Mouse (Mus musculus) hindbrain, embryonic 11.5 days (tissue): ENCODE measurements around the gene Tmem156. TPM values are rescaled to one million over a fixed set of nuclear protein-coding genes. Genes with fewer than 3 reads are reported as not detected.

Experiments used
- ATAC-seq: fragments of 200-750 bp; cut with Nextera tagmentation; 2 replicates; pipeline ENCODE4 v1.8.0; 2017; ENCODE audit warnings: mild to moderate bottlenecking, moderate TSS enrichment, moderate library complexity; ENCODE audit not compliant: low FRiP score
- DNase-seq: peaks from one replicate; pipeline ENCODE4 v3.0.0-alpha.2; 2015; ENCODE audit warnings: low spot score
- H3K27ac ChIP-seq: fragments of 300-500 bp; sonication (generic); 2 replicates; pipeline ENCODE4 v1.5.1; 2014; ENCODE audit warnings: mild to moderate bottlenecking, low read depth, low read length
- H3K27me3 ChIP-seq: fragments of 300-500 bp; sonication (generic); 2 replicates; pipeline ENCODE4 v1.6.1; 2014; ENCODE audit warnings: mild to moderate bottlenecking, low read length, moderate library complexity, mixed read lengths; ENCODE audit not compliant: control insufficient read depth, insufficient read depth
- H3K36me3 ChIP-seq: fragments of 300-500 bp; sonication (generic); 2 replicates; pipeline ENCODE4 v1.6.1; 2014; ENCODE audit warnings: mild to moderate bottlenecking, low read length, moderate library complexity, mixed read lengths; ENCODE audit not compliant: control insufficient read depth, insufficient read depth
- H3K4me1 ChIP-seq: fragments of 300-500 bp; sonication (generic); replicated peaks from 2 replicates; pipeline ENCODE4 v1.6.1; 2014; ENCODE audit warnings: low read length, mixed read lengths; ENCODE audit not compliant: control insufficient read depth, insufficient read depth
- H3K4me2 ChIP-seq: fragments of 300-500 bp; sonication (generic); replicated peaks from 2 replicates; pipeline ENCODE4 v1.6.1; 2014; ENCODE audit warnings: mild to moderate bottlenecking, low read depth, low read length
- H3K4me3 ChIP-seq: fragments of 300-500 bp; sonication (generic); 2 replicates; pipeline ENCODE4 v1.5.1; 2014; ENCODE audit warnings: low read depth, low read length
- H3K9ac ChIP-seq: fragments of 300-500 bp; sonication (generic); 2 replicates; pipeline ENCODE4 v1.6.1; 2014; ENCODE audit warnings: low read depth, low read length
- H3K9me3 ChIP-seq: fragments of 300-500 bp; sonication (generic); 2 replicates; pipeline ENCODE4 v1.6.1; 2016; ENCODE audit warnings: low read length; ENCODE audit not compliant: control insufficient read depth
- WGBS: fragments of 180-500 bp; shearing (Covaris S2); extraction: QIAGEN DNeasy Blood & Tissue Kit; methylation state at CpG from one replicate; pipeline ENCODE4 v1.1.7; 2014; 5-methylcytosine and 5-hydroxymethylcytosine counted together
- polyA plus RNA-seq: library from polyadenylated mRNA; unstranded; fragments of >200 nt; fragmentation: Nextera tagmentation; extraction: Ambion mirVana; gene quantifications from 2 replicates; pipeline ENCODE4 v1.2.1, GENCODE M21; 2014

Tmem156 gene
- polyA plus RNA-seq, 1 experiment from 2014 or later = 0.22 TPM

DNA sequence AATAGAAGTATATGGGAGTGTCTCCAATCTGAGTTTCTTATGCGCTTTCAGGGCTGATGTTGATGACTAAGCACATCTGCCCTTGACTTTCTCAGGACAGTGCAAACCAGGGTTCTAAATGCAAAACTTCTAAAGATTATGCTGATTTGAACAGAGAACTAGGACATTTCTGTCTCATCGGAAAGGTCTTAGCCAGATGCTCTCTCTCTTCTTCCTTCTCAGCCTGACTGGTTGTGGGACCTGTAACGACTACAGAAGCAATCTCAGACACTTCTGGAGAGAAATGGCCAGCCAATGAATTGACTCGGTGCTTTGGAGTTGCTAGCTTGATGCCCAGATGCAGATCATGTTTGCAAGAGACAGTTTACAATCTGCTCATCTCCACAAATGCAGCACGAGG is 42.1 kb downstream of the Tmem156 start:
- Histone ChIP-seq H3K4me2 (no peak overlapping the region), H3K36me3 (no peaks in the 10 kb centered on the region), H3K9me3 (no peaks in the 10 kb centered on the region), H3K27ac (no peak overlapping the region), H3K9ac (no peak overlapping the region), H3K4me1 (no peaks in the 10 kb centered on the region), H3K27me3 (no peaks in the 10 kb centered on the region), H3K4me3 (no peak overlapping the region)
- 79% methylated on average over 5 of the region's 5 CpGs for WGBS
- ATAC-seq = no peak
- DNase-seq = no peak

DNA sequence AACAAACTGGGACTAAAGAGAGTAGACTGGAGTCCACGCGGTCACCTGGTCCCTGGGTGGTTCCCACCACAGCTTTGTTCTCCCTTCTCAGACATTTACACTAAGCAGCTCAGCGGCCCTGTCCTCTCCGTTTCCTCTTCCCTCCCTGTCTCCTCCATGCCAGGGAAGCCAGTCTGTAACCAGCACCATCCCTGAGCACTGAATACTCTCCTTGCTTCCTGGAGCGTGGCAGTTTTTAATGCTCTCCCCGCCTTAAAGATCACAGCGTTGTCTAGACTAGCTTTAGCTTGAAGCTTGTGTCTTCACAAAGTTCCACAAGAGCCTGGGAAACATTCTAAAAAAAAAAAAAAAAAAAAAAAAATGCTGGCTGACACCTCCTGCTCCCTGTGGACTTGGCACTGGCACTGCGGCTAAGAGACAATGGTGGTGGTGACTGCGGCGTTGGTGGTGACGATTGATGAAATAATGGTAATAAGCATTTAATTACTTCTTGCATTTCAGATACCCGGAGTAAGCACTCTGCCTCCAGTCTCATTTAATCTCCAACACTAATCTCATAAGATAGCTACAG is 44.6 kb downstream of the Tmem156 start:
- Histone ChIP-seq H3K9me3 (no peaks in the 10 kb centered on the region), H3K9ac (no peak overlapping the region), H3K27me3 (no peaks in the 10 kb centered on the region), H3K4me3 (no peak overlapping the region), H3K4me1 (no peaks in the 10 kb centered on the region), H3K27ac (no peak overlapping the region), H3K4me2 (no peak overlapping the region), H3K36me3 (no peaks in the 10 kb centered on the region)
- ATAC-seq (no peak), DNase-seq (no peak)
- 68% methylated on average over 12 of the region's 12 CpGs for WGBS

DNA sequence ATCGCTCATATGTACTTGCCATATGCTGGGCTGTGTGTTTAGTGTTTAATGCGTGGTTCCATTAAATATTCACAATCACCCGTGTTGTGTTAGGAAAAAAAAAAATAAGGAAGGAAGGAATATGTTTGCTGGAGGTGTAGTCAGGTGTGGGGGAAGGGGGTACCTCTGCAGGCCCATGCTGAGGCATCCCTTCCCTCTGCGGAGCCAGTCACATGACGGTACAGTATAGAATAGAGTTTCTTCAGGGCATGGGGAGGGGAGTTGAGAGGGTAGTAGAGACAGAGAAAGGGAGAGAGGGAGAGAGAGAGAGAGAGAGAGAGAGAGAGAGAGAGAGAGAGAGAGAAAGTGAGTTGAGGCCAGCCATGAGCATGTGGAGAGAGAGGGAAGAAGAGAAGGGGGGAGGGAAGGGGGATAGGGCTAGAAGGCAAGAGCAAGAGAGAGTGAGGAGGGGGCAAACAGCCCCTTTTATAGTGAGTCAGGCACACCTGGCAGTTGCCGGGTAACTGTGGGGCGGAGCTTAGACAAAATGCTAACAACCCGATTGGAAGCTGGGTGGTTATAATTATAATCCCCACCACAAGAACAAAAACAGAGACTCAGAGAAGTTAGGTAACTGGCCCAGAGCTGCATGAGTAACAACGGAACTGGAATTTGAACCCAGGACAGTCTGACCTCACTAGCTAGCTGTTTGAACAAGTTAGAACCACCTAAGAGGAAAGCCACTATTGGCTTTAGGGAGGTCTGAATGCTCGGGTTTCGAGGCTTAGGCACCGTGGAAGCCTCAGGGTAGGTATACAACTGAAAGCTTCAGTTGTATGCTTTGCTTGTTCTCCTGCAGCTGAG is 45.3 kb downstream of the Tmem156 start:
- Histone ChIP-seq H3K36me3 (no peaks in the 10 kb centered on the region), H3K9ac (no peak overlapping the region), H3K4me1 (no peaks in the 10 kb centered on the region), H3K27me3 (no peaks in the 10 kb centered on the region), H3K4me3 (no peak overlapping the region), H3K4me2 (no peak overlapping the region), H3K27ac (no peak overlapping the region), H3K9me3 (no peaks in the 10 kb centered on the region)
- DNase-seq (no peak), ATAC-seq (no peak)
- 70% methylated on average over 12 of the region's 12 CpGs for WGBS

DNA sequence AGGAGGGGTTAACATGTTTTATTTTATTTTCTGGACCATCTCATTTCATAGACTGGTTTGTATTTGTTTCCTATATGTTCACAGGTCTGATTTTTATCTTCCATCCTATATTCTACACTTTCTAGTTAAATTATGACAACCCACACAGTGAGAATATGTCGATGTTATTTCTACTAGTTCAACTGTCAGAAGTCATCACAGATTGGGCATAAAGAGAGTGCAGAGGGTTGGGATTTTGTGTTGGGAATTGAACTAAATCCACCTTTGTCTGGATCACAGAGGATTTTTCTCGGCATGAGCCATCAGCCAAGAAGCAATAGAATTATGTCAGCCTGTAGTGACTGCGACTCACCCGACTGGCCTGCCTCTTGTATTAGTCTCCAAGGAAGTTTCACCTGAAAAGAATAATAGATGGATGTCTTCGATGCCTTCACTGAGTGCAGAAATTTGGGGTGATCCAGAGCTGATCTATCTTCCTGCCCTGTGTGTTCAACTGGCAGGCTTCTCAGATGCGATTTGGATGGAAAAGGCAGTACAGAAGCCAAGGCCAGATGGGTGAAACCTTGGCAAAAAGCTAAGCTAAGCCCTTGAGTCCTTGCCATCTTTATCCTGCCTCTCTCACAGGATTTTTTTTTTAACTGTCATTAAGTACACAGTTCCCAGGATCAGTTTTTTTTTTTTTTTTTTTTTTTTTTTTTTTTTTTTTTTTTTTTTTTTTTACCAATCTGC is 46.1 kb downstream of the Tmem156 start:
- Histone ChIP-seq H3K9ac (no peak overlapping the region), H3K4me3 (no peak overlapping the region), H3K36me3 (no peaks in the 10 kb centered on the region), H3K27ac (no peak overlapping the region), H3K27me3 (no peaks in the 10 kb centered on the region), H3K9me3 (no peaks in the 10 kb centered on the region), H3K4me2 (no peak overlapping the region), H3K4me1 (no peaks in the 10 kb centered on the region)
- no peak for DNase-seq
- ATAC-seq = no peak
- 83% methylated on average over 6 of the region's 6 CpGs for WGBS

DNA sequence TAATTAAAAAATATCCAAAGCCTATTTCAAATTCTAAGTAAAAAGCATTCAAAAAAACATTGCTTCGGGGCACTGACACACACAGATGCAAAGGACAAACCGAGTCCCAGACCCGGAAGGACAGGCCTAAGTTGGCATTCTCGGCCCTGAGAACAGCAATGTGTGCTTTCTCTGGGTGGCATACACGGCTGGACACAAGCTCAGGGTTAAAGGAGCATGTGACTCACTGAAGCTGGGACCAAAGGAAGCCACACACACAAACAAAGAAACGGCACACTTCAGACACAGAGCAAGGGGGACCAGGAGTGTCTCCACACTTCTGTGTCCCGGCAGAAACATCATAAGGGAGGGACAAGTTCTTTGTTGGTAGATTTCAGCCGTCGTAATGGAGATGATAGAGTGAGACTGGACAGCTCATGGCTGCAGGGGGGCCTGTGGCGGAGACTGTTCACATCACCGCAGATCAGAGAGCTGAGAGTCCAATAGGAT is 48.5 kb downstream of the Tmem156 start:
- no peak overlapping the region for H3K4me2 ChIP-seq
- DNase-seq (no peak), ATAC-seq (no peak)

DNA sequence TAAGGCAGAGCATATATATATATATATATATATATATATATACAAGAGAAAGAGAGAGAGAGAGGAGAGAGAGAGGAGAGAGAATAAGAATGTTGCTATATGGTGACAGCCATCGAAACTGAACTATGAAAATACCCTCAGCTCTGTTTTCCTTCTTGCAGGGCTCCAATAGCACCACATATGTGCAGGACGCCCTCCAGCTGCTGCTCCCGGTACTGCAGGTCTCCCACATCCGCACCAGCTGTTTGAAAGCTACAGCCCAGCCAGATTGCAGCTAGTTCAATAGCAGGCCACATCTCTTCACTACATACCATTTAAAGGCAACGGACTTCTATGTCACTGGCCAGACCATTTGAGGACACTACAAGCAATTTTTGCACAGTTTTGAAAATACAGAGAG is 51.5 kb downstream of the Tmem156 start:
- Histone ChIP-seq H3K27ac (no peak overlapping the region), H3K4me2 (no peak overlapping the region), H3K27me3 (no peaks in the 10 kb centered on the region), H3K9me3 (no peaks in the 10 kb centered on the region), H3K9ac (no peak overlapping the region), H3K4me3 (no peak overlapping the region), H3K4me1 (no peaks in the 10 kb centered on the region), H3K36me3 (no peaks in the 10 kb centered on the region)
- ATAC-seq (no peak), DNase-seq (no peak)
- WGBS = 61% methylated on average over 5 of the region's 5 CpGs

More for the DNA sequence above, 48.5 kb downstream of the Tmem156 start:
- H3K36me3 ChIP-seq = no peaks in the 10 kb centered on the region
- H3K4me1 ChIP-seq = no peaks in the 10 kb centered on the region
- no peak overlapping the region for H3K4me3 ChIP-seq
- H3K27me3 ChIP-seq = no peaks in the 10 kb centered on the region
- no peak overlapping the region for H3K9ac ChIP-seq
- no peaks in the 10 kb centered on the region for H3K9me3 ChIP-seq
- no peak overlapping the region for H3K27ac ChIP-seq
- 69% methylated on average over 11 of the region's 11 CpGs for WGBS

DNA sequence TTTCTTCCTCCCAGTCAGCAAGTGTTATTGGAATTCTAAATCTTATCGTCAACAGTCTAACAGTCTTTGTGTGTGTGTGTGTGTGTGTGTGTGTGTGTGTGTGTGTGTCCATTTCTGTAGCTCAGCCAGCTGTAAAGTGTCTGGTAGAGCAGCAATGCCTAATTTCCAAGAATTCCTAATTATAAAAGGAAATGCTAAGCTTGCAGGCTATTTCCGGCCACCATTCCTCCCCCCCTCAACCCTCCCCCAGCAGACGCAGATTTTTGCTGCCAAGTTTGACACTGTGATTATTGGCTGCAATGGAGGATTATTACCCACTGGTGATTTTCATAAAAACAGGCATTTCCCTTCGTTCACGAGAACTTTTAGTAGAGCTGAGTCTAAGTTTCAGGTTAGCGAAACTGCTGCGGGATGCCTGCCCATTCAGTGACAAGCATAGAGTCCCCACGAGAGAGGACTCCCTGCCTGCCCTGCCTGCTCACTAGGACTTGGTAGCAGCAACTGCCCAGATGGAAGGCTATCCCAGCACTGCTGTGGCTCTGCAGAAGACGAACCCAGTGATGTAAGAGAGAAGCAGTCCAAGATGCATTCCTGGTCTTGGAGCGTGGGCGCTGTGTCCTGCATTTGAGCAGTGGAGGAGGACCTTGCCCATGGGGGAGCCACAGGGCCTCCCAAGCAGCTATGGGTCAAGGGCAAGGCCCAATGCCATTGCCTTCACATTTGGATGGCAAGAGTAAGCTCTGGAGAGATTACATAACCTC is 52.9 kb downstream of the Tmem156 start:
- Histone ChIP-seq H3K4me1 (no peaks in the 10 kb centered on the region), H3K9me3 (no peaks in the 10 kb centered on the region), H3K9ac (no peak overlapping the region), H3K27ac (no peak overlapping the region), H3K4me3 (no peak overlapping the region), H3K4me2 (no peak overlapping the region), H3K27me3 (no peaks in the 10 kb centered on the region), H3K36me3 (no peaks in the 10 kb centered on the region)
- WGBS = 86% methylated on average over 11 of the region's 11 CpGs
- no peak for ATAC-seq
- DNase-seq = no peak

DNA sequence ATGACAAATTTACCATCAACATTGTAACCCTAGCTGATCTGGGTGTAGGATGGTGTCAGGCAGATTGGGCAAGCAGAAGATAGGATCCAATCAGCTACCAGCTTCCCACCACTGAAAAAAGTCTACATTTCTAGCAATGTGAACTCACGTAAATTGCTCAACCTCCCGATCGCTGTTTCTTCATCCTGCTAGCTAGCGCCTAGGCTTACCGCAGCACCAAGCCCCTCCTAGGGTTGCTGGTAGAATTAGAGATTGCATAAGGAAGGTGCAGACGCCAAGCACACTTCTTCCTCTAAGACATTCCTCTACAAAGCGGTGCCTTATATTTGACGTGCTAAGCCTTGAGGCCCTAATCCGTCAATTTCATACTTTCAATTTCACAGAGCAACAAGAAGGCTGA is 53.6 kb downstream of the Tmem156 start:
- H3K27me3 ChIP-seq = no peaks in the 10 kb centered on the region
- no peaks in the 10 kb centered on the region for H3K9me3 ChIP-seq
- H3K4me3 ChIP-seq = no peak overlapping the region
- H3K4me1 ChIP-seq = no peaks in the 10 kb centered on the region
- DNase-seq (no peak), ATAC-seq (no peak)
- 92% methylated on average over 9 of the region's 9 CpGs for WGBS
- no peaks in the 10 kb centered on the region for H3K36me3 ChIP-seq
- H3K9ac ChIP-seq = no peak overlapping the region
- no peak overlapping the region for H3K4me2 ChIP-seq
- no peak overlapping the region for H3K27ac ChIP-seq
